In genomic region chr2:159565921-159566320, GRCm38 (mm10) we compare ENCODE assay signal across 7 mouse cellular contexts.
"Had no signal": no experiment of that assay in that cellular context is flagged by ENCODE, and none has a peak within 500 bp of the region (broad histone marks: within the 10 kb centered on the region; RNA-seq: fewer than 3 reads in every experiment).

No protein-coding gene starts in this region.

- DNase-seq: layer of hippocampus, adult 9-11 months; liver; retina, postnatal 1 day; right cerebral cortex, postnatal 25 days; thymus, adult 2 months; thymus, postnatal 14 days; thymus, postnatal 4 days had no signal
